ENCODE assay signal across 12 mouse cellular contexts in genomic region chr11:101269577-101270116, GRCm38 (mm10). TPM values are rescaled to one million over a fixed set of nuclear protein-coding genes. Genes with fewer than 3 reads are reported as not detected.
DNase-seq lines count a peak whose midpoint lies in the region; ATAC-seq lines count a peak whose summit lies in the region.
"Had no signal": no experiment of that assay in that cellular context is flagged by ENCODE, and none has a peak within 500 bp of the region (broad histone marks: within the 10 kb centered on the region; RNA-seq: fewer than 3 reads in every experiment).

No protein-coding gene starts in this region.

- WGBS in lung, embryonic 16.5 days = 8% methylated on average over 10 of the region's 10 CpGs
- WGBS in liver, embryonic 12.5 days (ENCODE audit: insufficient replicate concordance) = 27% methylated on average over 10 of the region's 10 CpGs

- intact Hi-C loops in left cerebral cortex, postnatal 10 days (cut with DNase I) = no loop called here

- H3K27me3 ChIP-seq in lung, embryonic 16.5 days (ENCODE audit: control insufficient read depth, insufficient read depth, low read depth, low read length) = peaks cover 10% of the 10 kb centered on the region
- peaks cover 42% of the 10 kb centered on the region for H3K27me3 ChIP-seq in liver, embryonic 12.5 days (replicated peaks)

- no peak overlapping the region for H3K4me3 ChIP-seq in lung, embryonic 16.5 days (ENCODE audit: low read length)
- H3K4me3 ChIP-seq in liver, embryonic 12.5 days = no peak overlapping the region
- H3K4me3 ChIP-seq: embryonic facial prominence, embryonic 12.5 days; megakaryocyte, embryonic 14.5 days had no signal

- ATAC-seq in lung, embryonic 16.5 days (ENCODE audit: low read depth) = no peak
- peak; percentile 63 for ATAC-seq in liver, embryonic 12.5 days
- ATAC-seq: activated CD4-positive, CD25-positive, alpha-beta regulatory T cell, adult 4 months had no signal

- H3K27ac ChIP-seq in lung, embryonic 16.5 days (ENCODE audit: low read length) = no peak overlapping the region
- 0 out of 2 replicates have a peak overlapping the region, but pooled peaks have one; percentile 45 for H3K27ac ChIP-seq in liver, embryonic 12.5 days
- H3K27ac ChIP-seq: embryonic facial prominence, embryonic 12.5 days had no signal

- DNase-seq in cerebellum, postnatal 14 days = peak; percentile 63 to 74
- no peak for DNase-seq in cerebellum, adult 8-10 months
- DNase-seq in lung, postnatal 25 days (ENCODE audit: low spot score) = no peak
- DNase-seq in retina, adult 2 months (ENCODE audit: low read depth, low spot score) = peak; percentile 56
- no peak for DNase-seq in left cerebral cortex, postnatal 10 days (ENCODE audit: extremely low spot score in 1 of 2, low spot score in 2 of 2)
- DNase-seq in adipocyte (ENCODE audit: low spot score) = no peak
- DNase-seq: B cell, adult 2 months had no signal

- H3K9me3 ChIP-seq in lung, embryonic 16.5 days (ENCODE audit: control insufficient read depth, low read length) = no peaks in the 10 kb centered on the region
- H3K9me3 ChIP-seq in liver, embryonic 12.5 days (replicated peaks) = no peaks in the 10 kb centered on the region
- H3K9me3 ChIP-seq: embryonic facial prominence, embryonic 12.5 days had no signal

- peaks cover 12% of the 10 kb centered on the region for H3K4me1 ChIP-seq in lung, embryonic 16.5 days (replicated peaks; ENCODE audit: control insufficient read depth, insufficient read depth, low read length)
- peaks cover 28% of the 10 kb centered on the region for H3K4me1 ChIP-seq in liver, embryonic 12.5 days

- H3K36me3 ChIP-seq in lung, embryonic 16.5 days (ENCODE audit: control insufficient read depth, insufficient read depth, low read length) = no peaks in the 10 kb centered on the region
- H3K36me3 ChIP-seq in liver, embryonic 12.5 days = peaks cover 17% of the 10 kb centered on the region
- H3K36me3 ChIP-seq: embryonic facial prominence, embryonic 12.5 days had no signal

- H3K9ac ChIP-seq in lung, embryonic 16.5 days (ENCODE audit: low read length) = peak overlapping the region; percentile 42
- no peak overlapping the region for H3K9ac ChIP-seq in liver, embryonic 12.5 days
- H3K9ac ChIP-seq: embryonic facial prominence, embryonic 12.5 days had no signal

- H3K4me2 ChIP-seq in lung, embryonic 16.5 days (ENCODE audit: low read depth, low read length) = 0 out of 2 replicates have a peak overlapping the region, but pooled peaks have one; percentile 5
- peak overlapping the region; percentile 13; the same call in 1 of the 2 replicates for H3K4me2 ChIP-seq in liver, embryonic 12.5 days
- H3K4me2 ChIP-seq: embryonic facial prominence, embryonic 12.5 days had no signal

RNA-seq across cellular contexts. Expression of gene Cntd1, which starts 9.2 kb away (rescaled TPM):
- 1.9 and 3.2 TPM in 2 replicates for polyA plus RNA-seq in lung, embryonic 16.5 days (2015; fragmentation: Nextera tagmentation; extraction: Ambion mirVana)
- 0.74 and 1.3 TPM in 2 replicates for polyA plus RNA-seq in liver, embryonic 12.5 days (2016; fragmentation: Nextera tagmentation; extraction: Ambion mirVana)
- total RNA-seq in left cerebral cortex, postnatal 10 days (2021) = under 1 TPM; 0.15 to 0.41 TPM

RNA-seq across cellular contexts. Expression of gene Coa3, which starts 9.3 kb away (rescaled TPM):
- 184 and 187 TPM in 2 replicates for polyA plus RNA-seq in lung, embryonic 16.5 days (2015; fragmentation: Nextera tagmentation; extraction: Ambion mirVana)
- polyA plus RNA-seq in liver, embryonic 12.5 days (2016; fragmentation: Nextera tagmentation; extraction: Ambion mirVana) = 144 and 150 TPM in 2 replicates
- total RNA-seq in left cerebral cortex, postnatal 10 days (2021) = 100 to 1,000 TPM in 1 of 2 experiments, 10 to 100 TPM in 1; 95.7 to 101 TPM

RNA-seq across cellular contexts. Expression of gene Wnk4, which starts 9.3 kb away (rescaled TPM):
- 5.3 and 5.8 TPM in 2 replicates for polyA plus RNA-seq in lung, embryonic 16.5 days (2015; fragmentation: Nextera tagmentation; extraction: Ambion mirVana)
- polyA plus RNA-seq in liver, embryonic 12.5 days (2016; fragmentation: Nextera tagmentation; extraction: Ambion mirVana) = 11.3 and 12.3 TPM in 2 replicates
- 1 to 10 TPM; 4.2 to 4.5 TPM for total RNA-seq in left cerebral cortex, postnatal 10 days (2021)

RNA-seq across cellular contexts. Expression of gene Vps25, which starts 16.1 kb away (rescaled TPM):
- 132 and 135 TPM in 2 replicates for polyA plus RNA-seq in lung, embryonic 16.5 days (2015; fragmentation: Nextera tagmentation; extraction: Ambion mirVana)
- 106 TPM in 2 replicates for polyA plus RNA-seq in liver, embryonic 12.5 days (2016; fragmentation: Nextera tagmentation; extraction: Ambion mirVana)
- 10 to 100 TPM; 80.9 to 82.0 TPM for total RNA-seq in left cerebral cortex, postnatal 10 days (2021)

RNA-seq across cellular contexts. Expression of gene Ramp2, which starts 23.8 kb away (rescaled TPM):
- 312 and 337 TPM in 2 replicates for polyA plus RNA-seq in lung, embryonic 16.5 days (2015; fragmentation: Nextera tagmentation; extraction: Ambion mirVana)
- 32.6 and 33.5 TPM in 2 replicates for polyA plus RNA-seq in liver, embryonic 12.5 days (2016; fragmentation: Nextera tagmentation; extraction: Ambion mirVana)
- 10 to 100 TPM; 57.4 to 59.1 TPM for total RNA-seq in left cerebral cortex, postnatal 10 days (2021)
- polyA plus RNA-seq: activated CD4-positive, CD25-positive, alpha-beta regulatory T cell, adult 4 months had no signal

Comparison
In these comparisons a context has a peak if more than half of its experiments do, and no peak if none do; other contexts are left out.
1. DNase-seq: peak in cerebellum, postnatal 14 days (2 of 2) and retina, adult 2 months (single experiment); none in cerebellum, adult 8-10 months (single experiment), lung, postnatal 25 days (single experiment), left cerebral cortex, postnatal 10 days (0 of 2) and adipocyte (single experiment).